Mouse (Mus musculus): Measurements from ENCODE around the gene Myl4. TPM values are rescaled to one million over a fixed set of nuclear protein-coding genes. Genes with fewer than 3 reads are reported as not detected.
"Not testable (repeated sequence)": the region's sequence is repeated elsewhere in the genome, so short reads cannot be mapped to it uniquely, and the experiment has no call there.

Myl4 gene
- polyA plus RNA-seq, 1 experiment from 2014 or later, result 2.6 TPM

GRCm38 (mm10) chr11:104567736-104568135 is 17.3 kb downstream of the Myl4 start:
- no peak for ATAC-seq (replicated peaks; ENCODE audit: low FRiP score, low read depth)

GRCm38 (mm10) chr11:104568326-104568725 is 17.9 kb downstream of the Myl4 start:
- no peak overlapping the region for H3K27ac ChIP-seq
- ATAC-seq (replicated peaks; ENCODE audit: low FRiP score, low read depth), result no peak
- DNase-seq (ENCODE audit: low spot score), result no peak
- H3K27me3 ChIP-seq (ENCODE audit: insufficient read depth, low read length), result no peaks in the 10 kb centered on the region
- no peaks in the 10 kb centered on the region for H3K4me1 ChIP-seq (replicated peaks; ENCODE audit: insufficient read depth, low read length)
- H3K36me3 ChIP-seq (ENCODE audit: insufficient read depth, low read length), result no peaks in the 10 kb centered on the region
- no peak for TF ChIP-seq CTCF (IDR thresholded peaks at IDR 0.05; ENCODE audit: low read depth)
- no peak overlapping the region for H3K9ac ChIP-seq (ENCODE audit: low read depth, low read length)
- WGBS, result 91% methylated on average over 4 of the region's 4 CpGs
- H3K9me3 ChIP-seq (replicated peaks; ENCODE audit: low read length), result no peaks in the 10 kb centered on the region
- H3K4me3 ChIP-seq (replicated peaks; ENCODE audit: low read depth, low read length), result no peak overlapping the region
- no peak overlapping the region for H3K4me2 ChIP-seq (ENCODE audit: low read length)

More at GRCm38 (mm10) chr11:104567736-104568135, 17.3 kb downstream of the Myl4 start:
- Histone ChIP-seq H3K4me3 (replicated peaks; ENCODE audit: low read depth, low read length) (no peak overlapping the region), H3K4me1 (replicated peaks; ENCODE audit: insufficient read depth, low read length) (no peaks in the 10 kb centered on the region), H3K4me2 (ENCODE audit: low read length) (no peak overlapping the region), H3K36me3 (ENCODE audit: insufficient read depth, low read length) (no peaks in the 10 kb centered on the region), H3K27me3 (ENCODE audit: insufficient read depth, low read length) (no peaks in the 10 kb centered on the region), H3K27ac (no peak overlapping the region), H3K9ac (ENCODE audit: low read depth, low read length) (no peak overlapping the region), H3K9me3 (replicated peaks; ENCODE audit: low read length) (no peaks in the 10 kb centered on the region)
- DNase-seq (ENCODE audit: low spot score), result no peak
- WGBS, result 70% methylated on average over 9 of the region's 9 CpGs
- TF ChIP-seq CTCF (IDR thresholded peaks at IDR 0.05; ENCODE audit: low read depth), result no peak

DNA sequence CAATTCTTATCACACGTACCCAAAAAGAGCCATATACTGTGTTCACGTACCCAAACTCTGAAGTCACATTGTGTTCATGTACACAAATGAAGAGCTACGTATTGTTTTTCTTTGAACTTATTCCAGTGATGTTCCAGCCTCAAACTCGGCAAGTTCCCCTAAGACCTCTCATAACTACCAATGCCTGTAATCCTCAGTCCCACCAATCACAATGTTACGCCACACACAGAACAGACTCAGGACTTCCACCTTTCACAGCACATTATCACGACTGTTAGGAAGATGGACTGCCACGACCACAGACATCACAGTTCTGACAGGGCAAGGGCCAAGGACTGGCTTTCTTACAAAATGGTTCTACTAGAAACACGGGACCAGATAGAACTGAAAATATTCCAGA is 20.1 kb downstream of the Myl4 start:
- not testable (repeated sequence) for H3K4me3 ChIP-seq (replicated peaks; ENCODE audit: low read depth, low read length); H3K27me3 ChIP-seq (ENCODE audit: insufficient read depth, low read length); H3K27ac ChIP-seq; H3K4me1 ChIP-seq (replicated peaks; ENCODE audit: insufficient read depth, low read length); H3K9ac ChIP-seq (ENCODE audit: low read depth, low read length); H3K9me3 ChIP-seq (replicated peaks; ENCODE audit: low read length); DNase-seq (ENCODE audit: low spot score); H3K4me2 ChIP-seq (ENCODE audit: low read length); ATAC-seq (replicated peaks; ENCODE audit: low FRiP score, low read depth); H3K36me3 ChIP-seq (ENCODE audit: insufficient read depth, low read length)
- WGBS, result 89% methylated on average over 8 of the region's 8 CpGs

GRCm38 (mm10) chr11:104571373-104571772 is 20.9 kb downstream of the Myl4 start:
- not testable (repeated sequence) for DNase-seq (ENCODE audit: low spot score); H3K27me3 ChIP-seq (ENCODE audit: insufficient read depth, low read length); H3K9me3 ChIP-seq (replicated peaks; ENCODE audit: low read length); ATAC-seq (replicated peaks; ENCODE audit: low FRiP score, low read depth); H3K36me3 ChIP-seq (ENCODE audit: insufficient read depth, low read length); H3K4me1 ChIP-seq (replicated peaks; ENCODE audit: insufficient read depth, low read length); H3K27ac ChIP-seq
- Histone ChIP-seq H3K9ac (ENCODE audit: low read depth, low read length) (peak overlapping the region; percentile 35; the same call in 1 of the 2 replicates), H3K4me3 (replicated peaks; ENCODE audit: low read depth, low read length) (peak overlapping the region; percentile 24), H3K4me2 (ENCODE audit: low read length) (peak overlapping the region; percentile 66)
- under 1% methylated on average over 28 of the region's 28 CpGs for WGBS

GRCm38 (mm10) chr11:104572091-104572490 is 21.6 kb downstream of the Myl4 start:
- no peak overlapping the region for H3K4me2 ChIP-seq (ENCODE audit: low read length)
- DNase-seq (ENCODE audit: low spot score) (no peak), ATAC-seq (replicated peaks; ENCODE audit: low FRiP score, low read depth) (no peak)
- no peaks in the 10 kb centered on the region for H3K27me3 ChIP-seq (ENCODE audit: insufficient read depth, low read length)
- no peak overlapping the region for H3K4me3 ChIP-seq (replicated peaks; ENCODE audit: low read depth, low read length)
- 45% methylated on average over 7 of the region's 7 CpGs for WGBS
- TF ChIP-seq CTCF (IDR thresholded peaks at IDR 0.05; ENCODE audit: low read depth), result no peak
- H3K4me1 ChIP-seq (replicated peaks; ENCODE audit: insufficient read depth, low read length), result no peaks in the 10 kb centered on the region
- no peak overlapping the region for H3K9ac ChIP-seq (ENCODE audit: low read depth, low read length)
- no peaks in the 10 kb centered on the region for H3K36me3 ChIP-seq (ENCODE audit: insufficient read depth, low read length)
- no peaks in the 10 kb centered on the region for H3K9me3 ChIP-seq (replicated peaks; ENCODE audit: low read length)
- no peak overlapping the region for H3K27ac ChIP-seq

DNA sequence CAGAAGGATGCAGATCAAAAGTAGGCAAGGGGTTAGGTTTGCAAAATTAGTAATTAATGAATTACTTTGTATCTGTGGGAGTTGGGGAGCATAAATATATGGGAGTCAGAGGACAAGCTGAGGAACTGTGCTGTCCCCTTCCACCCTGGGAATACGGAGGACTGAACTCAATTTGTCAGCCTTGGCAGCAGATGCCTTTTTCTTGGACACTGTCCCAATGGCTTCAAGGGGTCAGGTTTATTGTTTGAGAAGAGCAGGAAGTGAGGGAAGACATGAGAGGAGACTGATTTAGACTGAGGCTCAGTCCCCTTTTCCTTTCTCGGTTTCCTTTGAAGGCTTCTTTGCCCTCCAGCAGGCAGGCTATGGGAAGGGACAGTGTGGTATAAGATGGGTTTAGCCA is 22.1 kb downstream of the Myl4 start:
- no peaks in the 10 kb centered on the region for H3K27me3 ChIP-seq (ENCODE audit: insufficient read depth, low read length)
- 48% methylated on average over 2 of the region's 2 CpGs for WGBS
- H3K27ac ChIP-seq, result no peak overlapping the region
- no peak for TF ChIP-seq CTCF (IDR thresholded peaks at IDR 0.05; ENCODE audit: low read depth)
- no peaks in the 10 kb centered on the region for H3K4me1 ChIP-seq (replicated peaks; ENCODE audit: insufficient read depth, low read length)
- no peak overlapping the region for H3K4me3 ChIP-seq (replicated peaks; ENCODE audit: low read depth, low read length)
- H3K9ac ChIP-seq (ENCODE audit: low read depth, low read length), result no peak overlapping the region
- H3K4me2 ChIP-seq (ENCODE audit: low read length), result no peak overlapping the region
- ATAC-seq (replicated peaks; ENCODE audit: low FRiP score, low read depth) (no peak), DNase-seq (ENCODE audit: low spot score) (no peak)
- H3K9me3 ChIP-seq (replicated peaks; ENCODE audit: low read length), result no peaks in the 10 kb centered on the region
- no peaks in the 10 kb centered on the region for H3K36me3 ChIP-seq (ENCODE audit: insufficient read depth, low read length)

All from kidney, postnatal 0 days (tissue).